Mouse (Mus musculus) stomach, postnatal 0 days (tissue): ENCODE measurements at regions not wholly inside any gene's neighbourhood (a gene's known extent, or its start where the extent isn't known, plus 50 kb on each side); places are given as distances from the start of the nearest gene placed in this dataset.

Experiments
- ATAC-seq: fragments of 200-750 bp; cut with Nextera tagmentation; 2 replicates; pipeline ENCODE4 v1.8.0; 2017; ENCODE audit not compliant: low FRiP score, low TSS enrichment
- DNase-seq: peaks from one replicate; pipeline ENCODE4 v3.0.0-alpha.2; 2016; ENCODE audit warnings: low spot score
- H3K27ac ChIP-seq: fragments of 300-500 bp; sonication (generic); replicated peaks from 2 replicates; pipeline ENCODE4 v1.5.1; 2014; ENCODE audit warnings: mild to moderate bottlenecking, control low read depth
- H3K27me3 ChIP-seq: fragments of 300-500 bp; sonication (generic); 2 replicates; pipeline ENCODE4 v1.6.1; 2014; ENCODE audit warnings: low read length; ENCODE audit not compliant: control insufficient read depth, insufficient read depth
- H3K36me3 ChIP-seq: fragments of 300-500 bp; sonication (generic); 2 replicates; pipeline ENCODE4 v1.6.1; 2014; ENCODE audit warnings: low read length, mixed read lengths; ENCODE audit not compliant: control insufficient read depth, insufficient read depth
- H3K4me1 ChIP-seq: fragments of 300-500 bp; sonication (generic); replicated peaks from 2 replicates; pipeline ENCODE4 v1.6.1; 2014; ENCODE audit warnings: antibody characterized with exemption; ENCODE audit not compliant: control insufficient read depth, insufficient read depth
- H3K4me2 ChIP-seq: fragments of 300-500 bp; sonication (generic); replicated peaks from 2 replicates; pipeline ENCODE4 v1.6.1; 2014; ENCODE audit warnings: low read depth, mild to moderate bottlenecking, control low read depth, moderate library complexity
- H3K4me3 ChIP-seq: fragments of 300-500 bp; sonication (generic); 2 replicates; pipeline ENCODE4 v1.5.1; 2014; ENCODE audit warnings: low read depth, low read length, control low read depth
- H3K9ac ChIP-seq: fragments of 300-500 bp; sonication (generic); 2 replicates; pipeline ENCODE4 v1.6.1; 2014; ENCODE audit warnings: mild to moderate bottlenecking, low read length, control low read depth, mixed read lengths
- H3K9me3 ChIP-seq: fragments of 300-500 bp; sonication (generic); 2 replicates; pipeline ENCODE4 v1.6.1; 2016; ENCODE audit warnings: low read length; ENCODE audit not compliant: control insufficient read depth
- CTCF ChIP-seq: IDR thresholded peaks from 2 replicates; pipeline ENCODE4 v1.5.1; 2016; ENCODE audit warnings: antibody characterized with exemption, low read depth, mild to moderate bottlenecking, moderate library complexity
- EP300 ChIP-seq: optimal IDR thresholded peaks from 2 replicates; pipeline ENCODE3; 2016; ENCODE audit warnings: antibody characterized with exemption
- WGBS: fragments of 180-500 bp; shearing (Covaris S2); extraction: QIAGEN DNeasy Blood & Tissue Kit; methylation state at CpG from one replicate; pipeline ENCODE4 v1.1.7; 2014; 5-methylcytosine and 5-hydroxymethylcytosine counted together

DNA sequence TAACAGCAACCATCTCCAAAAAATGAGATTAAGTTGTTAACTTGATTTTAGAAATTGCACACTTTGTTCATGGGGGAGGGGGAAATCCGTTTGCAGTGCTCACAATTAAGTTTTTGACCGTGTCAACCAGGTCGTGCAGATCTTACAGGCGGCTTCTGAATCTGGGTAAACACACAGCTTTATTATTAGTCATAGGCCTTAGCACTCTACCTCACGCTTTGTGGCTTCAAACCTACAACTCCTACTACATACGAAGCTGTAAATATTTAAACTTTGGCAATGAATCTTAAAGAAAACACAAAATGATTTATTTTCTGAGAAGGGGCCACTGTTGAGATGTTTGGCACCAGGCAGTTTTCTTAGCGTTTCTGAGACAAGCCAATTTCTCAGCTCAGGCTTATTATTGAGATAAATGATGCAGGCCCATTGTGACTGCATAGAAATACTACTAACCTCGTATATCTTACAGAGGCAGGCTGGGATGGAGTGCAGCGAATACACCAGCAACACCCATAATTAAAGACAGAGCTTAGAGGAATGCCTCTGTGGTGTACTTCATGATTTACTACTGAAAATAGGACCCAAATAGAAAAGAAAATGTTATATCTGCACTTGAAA lies 173.8 kb upstream of the Tll1 start:
- TF ChIP-seq EP300, result no peak
- no peak for TF ChIP-seq CTCF
- DNase-seq (no peak), ATAC-seq (no peak)
- H3K36me3 ChIP-seq, result no peaks in the 10 kb centered on the region
- WGBS, result 31% methylated on average over 9 of the region's 9 CpGs
- H3K4me2 ChIP-seq, result no peak overlapping the region
- no peaks in the 10 kb centered on the region for H3K9me3 ChIP-seq
- H3K27me3 ChIP-seq, result no peaks in the 10 kb centered on the region
- no peak overlapping the region for H3K9ac ChIP-seq
- no peak overlapping the region for H3K4me3 ChIP-seq
- H3K27ac ChIP-seq, result no peak overlapping the region
- no peaks in the 10 kb centered on the region for H3K4me1 ChIP-seq

DNA sequence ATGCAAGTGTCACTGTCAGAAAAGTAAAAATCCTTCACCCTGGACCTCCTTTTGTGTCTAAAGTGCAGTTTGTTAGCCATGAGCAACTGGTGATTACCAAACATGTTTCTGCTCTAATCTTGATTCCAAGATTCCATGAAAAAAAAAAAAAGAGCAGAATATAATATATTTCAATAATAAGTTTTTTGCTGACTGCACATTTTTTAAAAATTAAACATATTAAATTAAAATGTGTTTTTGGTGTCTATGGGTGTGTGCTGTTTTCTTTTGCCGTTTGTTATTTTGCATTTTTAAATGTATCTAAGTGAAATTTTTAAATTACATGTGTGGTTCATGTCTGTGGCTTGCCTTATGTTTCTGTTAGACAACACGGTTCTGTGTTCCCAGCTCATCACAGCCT lies 171.8 kb upstream of the Tll1 start:
- Histone ChIP-seq H3K27ac (no peak overlapping the region), H3K36me3 (no peaks in the 10 kb centered on the region), H3K4me1 (no peaks in the 10 kb centered on the region), H3K4me3 (no peak overlapping the region), H3K9ac (no peak overlapping the region), H3K9me3 (no peaks in the 10 kb centered on the region), H3K27me3 (no peaks in the 10 kb centered on the region), H3K4me2 (no peak overlapping the region)
- TF ChIP-seq EP300 (no peak), CTCF (no peak)
- no peak for ATAC-seq
- DNase-seq, result no peak
- WGBS, result 73% methylated on average over 2 of the region's 2 CpGs

DNA sequence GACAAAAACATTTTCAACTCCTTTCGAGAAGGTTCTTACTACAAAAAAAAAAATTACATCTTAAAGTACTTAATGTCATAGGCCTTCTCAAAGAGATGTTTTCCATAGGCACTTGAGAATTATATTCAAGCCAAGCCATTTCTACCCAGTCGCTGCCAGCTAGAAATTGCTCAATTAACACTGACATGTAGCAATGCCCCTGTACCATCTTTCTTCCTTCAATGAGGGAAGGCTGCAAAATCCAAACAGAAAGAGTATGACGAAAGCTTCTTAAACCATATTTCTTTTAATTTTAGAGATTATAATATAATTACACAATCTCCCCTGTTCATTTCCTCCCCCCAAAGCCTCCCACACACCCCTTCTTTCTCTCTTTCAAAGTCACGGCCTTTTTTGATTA lies 169.4 kb upstream of the Tll1 start:
- ATAC-seq, result no peak
- no peak for DNase-seq
- Histone ChIP-seq H3K27me3 (no peaks in the 10 kb centered on the region), H3K4me3 (no peak overlapping the region), H3K27ac (no peak overlapping the region), H3K9ac (no peak overlapping the region), H3K4me2 (no peak overlapping the region), H3K9me3 (no peaks in the 10 kb centered on the region), H3K4me1 (no peaks in the 10 kb centered on the region), H3K36me3 (no peaks in the 10 kb centered on the region)
- TF ChIP-seq CTCF (no peak), EP300 (no peak)
- 68% methylated on average over 4 of the region's 4 CpGs for WGBS

DNA sequence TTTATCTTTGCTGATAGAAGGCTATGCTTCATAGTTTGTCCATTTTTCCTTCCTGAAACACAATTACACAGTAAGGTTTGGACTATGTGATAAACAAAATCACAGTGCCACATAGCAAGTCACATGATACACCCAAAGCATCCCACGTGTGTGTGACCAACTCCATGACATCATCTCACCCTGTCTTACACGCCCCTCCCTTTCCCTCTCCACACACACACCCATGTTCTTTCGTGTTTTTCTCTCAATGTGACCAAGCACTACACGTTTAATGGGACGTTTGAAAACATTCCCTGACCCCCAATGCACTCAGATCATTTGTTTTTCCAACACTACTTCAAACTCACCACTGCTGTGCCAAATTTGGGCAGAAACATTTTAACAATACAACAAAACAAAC lies 168.9 kb upstream of the Tll1 start:
- no peak overlapping the region for H3K4me2 ChIP-seq
- 31% methylated on average over 5 of the region's 5 CpGs for whole genome bisulfite sequencing
- DNase-seq (no peak), ATAC-seq (no peak)
- no peak for TF ChIP-seq CTCF
- no peak for TF ChIP-seq EP300
- H3K27ac ChIP-seq, result no peak overlapping the region
- no peaks in the 10 kb centered on the region for H3K36me3 ChIP-seq
- H3K4me1 ChIP-seq, result no peaks in the 10 kb centered on the region
- H3K9me3 ChIP-seq, result no peaks in the 10 kb centered on the region
- H3K27me3 ChIP-seq, result no peaks in the 10 kb centered on the region
- no peak overlapping the region for H3K9ac ChIP-seq
- H3K4me3 ChIP-seq, result no peak overlapping the region

DNA sequence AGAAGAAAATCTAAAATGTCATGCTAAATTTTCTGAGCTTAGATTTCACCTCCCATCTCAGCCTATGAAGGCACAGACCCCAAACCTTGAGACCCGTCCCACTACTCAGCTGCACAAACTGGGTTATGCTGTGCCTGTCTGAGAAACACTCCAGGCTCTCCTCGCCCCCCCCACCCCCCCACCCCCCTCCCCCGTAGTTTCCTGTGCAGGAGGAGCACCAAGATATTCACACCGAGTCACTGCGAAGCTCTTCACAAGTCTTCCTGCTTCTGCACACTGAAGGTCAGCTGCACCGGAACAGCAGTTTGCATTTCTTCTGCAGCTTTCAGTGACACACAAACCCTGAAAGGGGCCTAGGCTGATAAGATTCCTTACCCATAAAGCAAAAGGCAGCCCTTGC lies 163.9 kb upstream of the Tll1 start:
- DNase-seq (no peak), ATAC-seq (no peak)
- no peak overlapping the region for H3K9ac ChIP-seq
- no peaks in the 10 kb centered on the region for H3K36me3 ChIP-seq
- no peak overlapping the region for H3K4me3 ChIP-seq
- no peak overlapping the region for H3K4me2 ChIP-seq
- no peaks in the 10 kb centered on the region for H3K9me3 ChIP-seq
- TF ChIP-seq EP300, result no peak
- 14% methylated on average over 6 of the region's 6 CpGs for WGBS
- H3K4me1 ChIP-seq, result no peaks in the 10 kb centered on the region
- H3K27me3 ChIP-seq, result no peaks in the 10 kb centered on the region
- no peak overlapping the region for H3K27ac ChIP-seq

DNA sequence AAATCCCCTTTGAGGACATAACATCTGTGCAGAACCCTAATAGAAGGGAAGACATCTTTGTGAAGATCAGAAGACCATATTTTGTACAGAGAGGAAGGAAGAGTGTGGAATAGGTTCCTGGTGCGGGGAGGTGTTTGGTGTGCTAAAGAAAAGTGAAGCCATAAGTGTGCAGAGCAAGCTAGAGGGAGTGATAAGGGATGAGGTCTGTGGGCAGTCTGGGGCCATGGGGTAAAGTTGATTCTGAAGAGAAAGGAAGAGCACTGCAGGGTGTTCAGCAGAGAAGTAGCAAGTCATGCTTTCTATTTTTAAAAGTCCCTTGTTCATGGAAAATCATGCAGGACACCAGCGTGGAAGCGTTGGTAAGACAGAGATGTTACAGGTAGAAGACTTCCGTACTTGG lies 161.8 kb upstream of the Tll1 start:
- Histone ChIP-seq H3K4me1 (no peaks in the 10 kb centered on the region), H3K27me3 (no peaks in the 10 kb centered on the region), H3K36me3 (no peaks in the 10 kb centered on the region), H3K9ac (no peak overlapping the region), H3K4me3 (no peak overlapping the region), H3K9me3 (no peaks in the 10 kb centered on the region), H3K27ac (no peak overlapping the region), H3K4me2 (no peak overlapping the region)
- WGBS, result 92% methylated on average over 4 of the region's 4 CpGs
- ATAC-seq, result no peak
- TF ChIP-seq EP300 (no peak), CTCF (no peak)
- no peak for DNase-seq
